Mouse (Mus musculus) myocyte (in vitro differentiated cells): ENCODE measurements around the gene Ubr1. TPM values are rescaled to one million over a fixed set of nuclear protein-coding genes. Genes with fewer than 3 reads are reported as not detected.
"Not testable (repeated sequence)": the region's sequence is repeated elsewhere in the genome, so short reads cannot be mapped to it uniquely, and the experiment has no call there.

Experiments used
- H3K27me3 ChIP-seq: one replicate; pipeline ENCODE4 v1.6.1; 2011; ENCODE audit not compliant: control insufficient read depth, insufficient read depth, insufficient read length
- H3K36me3 ChIP-seq: one replicate; pipeline ENCODE4 v1.6.1; 2011; ENCODE audit not compliant: control insufficient read depth, insufficient read depth
- H3K4me2 ChIP-seq: one replicate; pipeline ENCODE4 v1.6.1; 2011; ENCODE audit warnings: low read depth, control low read depth
- H3K4me3 ChIP-seq: one replicate; pipeline ENCODE4 v1.5.1; 2011; ENCODE audit warnings: mild to moderate bottlenecking, control low read depth, moderate library complexity
- H3K79me2 ChIP-seq: one replicate; pipeline ENCODE4 v1.6.1; 2011; ENCODE audit not compliant: control insufficient read depth, insufficient read depth
- H3ac ChIP-seq: one replicate; pipeline ENCODE4 v1.6.1; 2011; ENCODE audit not compliant: control insufficient read depth, insufficient read length
- CEBPB ChIP-seq: IDR thresholded peaks from 2 replicates; pipeline ENCODE4 v1.6.1; 2011; ENCODE audit warnings: mild to moderate bottlenecking, moderate library complexity; ENCODE audit not compliant: poor library complexity, insufficient read depth, severe bottlenecking
- E2F4 ChIP-seq: IDR thresholded peaks from one replicate; pipeline ENCODE4 v1.6.1; 2011; ENCODE audit warnings: mild to moderate bottlenecking, control low read depth, moderate library complexity; ENCODE audit not compliant: insufficient read depth
- MAX ChIP-seq: IDR thresholded peaks from one replicate; pipeline ENCODE4 v1.6.1; 2011; ENCODE audit warnings: low read depth, mild to moderate bottlenecking, control low read depth
- MYOD1 ChIP-seq, 3 experiments: IDR thresholded peaks; one replicate each; pipeline ENCODE4 v1.6.1; 2011; ENCODE audit warnings: control low read depth in 2 of 3, low read depth in 2 of 3, mild to moderate bottlenecking in 2 of 3, moderate library complexity in 1 of 3; ENCODE audit not compliant: insufficient read length in 2 of 3, control insufficient read depth in 1 of 3
- MYOG ChIP-seq, 3 experiments: IDR thresholded peaks; one replicate each; pipeline ENCODE4 v1.6.1; 2011; ENCODE audit warnings: control low read depth in 2 of 3, low read depth in 2 of 3, mild to moderate bottlenecking in 2 of 3; ENCODE audit not compliant: insufficient read length in 2 of 3, control insufficient read depth in 1 of 3, insufficient read depth in 1 of 3
- POLR2A ChIP-seq: IDR thresholded peaks from one replicate; pipeline ENCODE4 v1.6.1; 2011; ENCODE audit warnings: low read depth, mild to moderate bottlenecking, control low read depth, moderate library complexity; ENCODE audit not compliant: insufficient read length
- POLR2AphosphoS2 ChIP-seq: IDR thresholded peaks from one replicate; pipeline ENCODE4 v1.6.1; 2011; ENCODE audit warnings: low read depth, control low read depth; ENCODE audit not compliant: insufficient read length
- REST ChIP-seq: IDR thresholded peaks from one replicate; pipeline ENCODE4 v1.6.1; 2011; ENCODE audit warnings: mild to moderate bottlenecking, control low read depth, moderate library complexity; ENCODE audit not compliant: insufficient read depth, insufficient read length
- SRF ChIP-seq: IDR thresholded peaks from one replicate; pipeline ENCODE4 v1.6.1; 2011; ENCODE audit warnings: low read depth; ENCODE audit not compliant: control insufficient read depth, insufficient read length
- TCF12 ChIP-seq: IDR thresholded peaks from one replicate; pipeline ENCODE4 v1.6.1; 2011; ENCODE audit warnings: mild to moderate bottlenecking, control low read depth; ENCODE audit not compliant: poor library complexity, insufficient read depth, severe bottlenecking
- TCF3 ChIP-seq: IDR thresholded peaks from one replicate; pipeline ENCODE4 v1.6.1; 2011; ENCODE audit warnings: low read depth, control low read depth; ENCODE audit not compliant: insufficient read length
- USF1 ChIP-seq: IDR thresholded peaks from one replicate; pipeline ENCODE4 v1.6.1; 2011; ENCODE audit warnings: low read depth, mild to moderate bottlenecking, control low read depth, moderate library complexity
- polyA plus RNA-seq: library from polyadenylated mRNA; unstranded; fragments of >200 nt; fragmentation: generic; extraction: Trizol; gene quantifications from one replicate; pipeline ENCODE4 v1.2.1, GENCODE M21; 2012; ENCODE audit warnings: missing spikeins

Ubr1 gene
- polyA plus RNA-seq, 1 experiment = 5.8 TPM

- H3K79me2 ChIP-seq = no peaks in the 10 kb centered on the region
- no peaks in the 10 kb centered on the region for H3K27me3 ChIP-seq
- no peak overlapping the region for H3K4me2 ChIP-seq
- no peak for TF ChIP-seq POLR2A
- H3K4me3 ChIP-seq = no peak overlapping the region
- peaks cover 12% of the 10 kb centered on the region for H3K36me3 ChIP-seq
- no peak overlapping the region for H3ac ChIP-seq
Observed at GRCm38 (mm10) chr2:121003586-121003985, 33.1 kb upstream of the Ubr1 start.

- no peak for TF ChIP-seq MYOG (IDR thresholded peaks at IDR 0.05; ENCODE audit: control insufficient read depth in 1 of 3, insufficient read depth in 1 of 3, insufficient read length in 2 of 3, low read depth in 2 of 3)
- TF ChIP-seq TCF3 = no peak
Observed at GRCm38 (mm10) chr2:120998863-120999262, 28.3 kb upstream of the Ubr1 start.

GRCm38 (mm10) chr2:120996607-120997006 lies 26.1 kb upstream of the Ubr1 start:
- H3K27me3 ChIP-seq, H3ac ChIP-seq, H3K4me3 ChIP-seq, H3K4me2 ChIP-seq, H3K79me2 ChIP-seq: not testable (repeated sequence)
- peaks cover 23% of the 10 kb centered on the region for H3K36me3 ChIP-seq

More at GRCm38 (mm10) chr2:120998863-120999262, 28.3 kb upstream of the Ubr1 start:
- H3K36me3 ChIP-seq = peaks cover 23% of the 10 kb centered on the region
- H3K4me3 ChIP-seq = no peak overlapping the region
- no peak overlapping the region for H3K4me2 ChIP-seq
- no peaks in the 10 kb centered on the region for H3K27me3 ChIP-seq
- H3K79me2 ChIP-seq = no peaks in the 10 kb centered on the region
- no peak overlapping the region for H3ac ChIP-seq

GRCm38 (mm10) chr2:120991196-120991595 lies 20.7 kb upstream of the Ubr1 start:
- TF ChIP-seq CEBPB (no peak), REST (no peak), SRF (no peak), E2F4 (no peak), MAX (no peak), TCF3 (no peak), MYOD1 (IDR thresholded peaks at IDR 0.05; ENCODE audit: control insufficient read depth in 1 of 3, insufficient read length in 2 of 3, low read depth in 2 of 3) (no peak), MYOG (IDR thresholded peaks at IDR 0.05; ENCODE audit: control insufficient read depth in 1 of 3, insufficient read depth in 1 of 3, insufficient read length in 2 of 3, low read depth in 2 of 3) (no peak), TCF12 (no peak), POLR2AphosphoS2 (no peak), POLR2A (no peak), USF1 (no peak)
- Histone ChIP-seq H3K36me3 (peaks cover 3% of the 10 kb centered on the region), H3ac (no peak overlapping the region), H3K4me3 (no peak overlapping the region), H3K27me3 (no peaks in the 10 kb centered on the region), H3K79me2 (no peaks in the 10 kb centered on the region), H3K4me2 (no peak overlapping the region)

- Histone ChIP-seq H3ac (no peak overlapping the region), H3K36me3 (no peaks in the 10 kb centered on the region), H3K27me3 (no peaks in the 10 kb centered on the region), H3K4me3 (no peak overlapping the region), H3K4me2 (no peak overlapping the region), H3K79me2 (no peaks in the 10 kb centered on the region)
- TF ChIP-seq REST (no peak), SRF (no peak), POLR2A (no peak), E2F4 (no peak), TCF12 (no peak)
Observed at GRCm38 (mm10) chr2:120985241-120985640, 14.7 kb upstream of the Ubr1 start.

- no peak overlapping the region for H3ac ChIP-seq
- no peaks in the 10 kb centered on the region for H3K79me2 ChIP-seq
- H3K36me3 ChIP-seq = no peaks in the 10 kb centered on the region
- H3K4me2 ChIP-seq = no peak overlapping the region
- H3K4me3 ChIP-seq = no peak overlapping the region
- H3K27me3 ChIP-seq = no peaks in the 10 kb centered on the region
- TF ChIP-seq POLR2A (no peak), E2F4 (no peak), MAX (no peak), TCF12 (no peak), REST (no peak), MYOG (IDR thresholded peaks at IDR 0.05; ENCODE audit: control insufficient read depth in 1 of 3, insufficient read depth in 1 of 3, insufficient read length in 2 of 3, low read depth in 2 of 3) (no peak), POLR2AphosphoS2 (no peak), TCF3 (no peak)
Observed at GRCm38 (mm10) chr2:120983611-120984010, 13.1 kb upstream of the Ubr1 start.
